Mouse (Mus musculus): Measurements from ENCODE around the gene Treh. TPM values are rescaled to one million over a fixed set of nuclear protein-coding genes. Genes with fewer than 3 reads are reported as not detected.
A peak's percentile ranks its signal among the peaks of the same experiment; 100 is the strongest.
"Not testable (repeated sequence)": the region's sequence is repeated elsewhere in the genome, so short reads cannot be mapped to it uniquely, and the experiment has no call there.

The Treh gene
- polyA plus RNA-seq (2014; fragmentation: Nextera tagmentation; extraction: Ambion mirVana), result not detected in 2 replicates

DNA sequence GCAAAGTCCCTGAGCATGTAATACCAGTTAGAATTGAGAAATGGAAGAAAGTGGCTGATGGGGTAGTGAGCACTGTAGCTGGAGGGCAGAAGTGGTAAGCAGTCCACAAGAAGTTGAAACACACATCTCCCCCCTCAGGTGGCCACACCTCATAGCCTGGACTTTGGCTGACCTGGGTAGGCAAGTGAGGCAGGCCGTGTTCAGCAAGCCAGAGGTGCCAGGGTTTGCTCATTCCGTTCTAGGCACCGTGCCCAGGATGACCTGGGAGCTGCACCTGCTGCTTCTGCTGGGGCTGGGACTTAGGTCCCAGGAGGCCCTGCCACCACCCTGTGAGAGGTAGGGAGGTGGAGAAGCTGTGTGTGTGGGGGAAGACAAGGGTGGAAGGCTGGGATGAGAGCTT is at the start of gene Treh:
Gene Treh (plus strand): TSS at position 229 of the 400 bp plus-strand sequence.
- ATAC-seq (ENCODE audit: insufficient read depth) (no peak), DNase-seq (no peak)
- Histone ChIP-seq H3K4me2 (no peak within 1 kb of the TSS), H3K9ac (no peak within 1 kb of the TSS), H3K27ac (ENCODE audit: low read depth) (no peak within 1 kb of the TSS), H3K4me1 (ENCODE audit: insufficient read depth) (no peaks in the 10 kb centered on the region), H3K4me3 (ENCODE audit: low read depth, low read length) (no peak within 1 kb of the TSS), H3K27me3 (ENCODE audit: insufficient read depth, low read length) (no peaks in the 10 kb centered on the region), H3K36me3 (ENCODE audit: insufficient read depth) (no peaks in the 10 kb centered on the region), H3K9me3 (ENCODE audit: low read depth, low read length) (no peaks in the 10 kb centered on the region)
- TF ChIP-seq CTCF (IDR thresholded peaks at IDR 0.05; ENCODE audit: low read depth), result no peak
- WGBS, result 73% methylated on average over 3 of the region's 3 CpGs

DNA sequence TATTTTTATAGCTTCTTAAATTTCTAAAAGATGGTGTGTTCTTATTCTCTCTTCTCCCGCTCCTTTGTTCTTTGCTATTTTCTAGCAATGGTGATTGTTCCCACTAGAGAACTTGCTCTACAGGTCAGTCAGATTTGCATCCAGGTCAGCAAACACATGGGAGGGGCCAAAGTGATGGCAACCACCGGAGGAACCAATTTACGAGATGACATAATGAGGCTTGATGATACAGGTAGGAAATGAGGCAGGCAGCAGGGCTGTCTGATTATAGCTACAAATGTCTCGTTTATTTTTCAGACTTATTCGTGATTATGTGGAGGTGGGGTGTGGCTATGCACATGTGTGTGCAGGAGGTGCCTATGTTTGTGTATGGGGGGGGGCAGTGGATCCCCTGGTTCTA is 48.6 kb upstream of the Treh start:
- TF ChIP-seq CTCF (IDR thresholded peaks at IDR 0.05; ENCODE audit: low read depth), result no peak
- Histone ChIP-seq H3K4me2 (no peak overlapping the region), H3K4me1 (ENCODE audit: insufficient read depth) (no peaks in the 10 kb centered on the region), H3K9me3 (ENCODE audit: low read depth, low read length) (no peaks in the 10 kb centered on the region), H3K9ac (no peak overlapping the region), H3K4me3 (ENCODE audit: low read depth, low read length) (no peak overlapping the region), H3K27me3 (ENCODE audit: insufficient read depth, low read length) (no peaks in the 10 kb centered on the region), H3K27ac (ENCODE audit: low read depth) (no peak overlapping the region), H3K36me3 (ENCODE audit: insufficient read depth) (peaks cover 91% of the 10 kb centered on the region)
- WGBS, result 71% methylated on average over 5 of the region's 5 CpGs
- DNase-seq (no peak), ATAC-seq (ENCODE audit: insufficient read depth) (no peak)

DNA sequence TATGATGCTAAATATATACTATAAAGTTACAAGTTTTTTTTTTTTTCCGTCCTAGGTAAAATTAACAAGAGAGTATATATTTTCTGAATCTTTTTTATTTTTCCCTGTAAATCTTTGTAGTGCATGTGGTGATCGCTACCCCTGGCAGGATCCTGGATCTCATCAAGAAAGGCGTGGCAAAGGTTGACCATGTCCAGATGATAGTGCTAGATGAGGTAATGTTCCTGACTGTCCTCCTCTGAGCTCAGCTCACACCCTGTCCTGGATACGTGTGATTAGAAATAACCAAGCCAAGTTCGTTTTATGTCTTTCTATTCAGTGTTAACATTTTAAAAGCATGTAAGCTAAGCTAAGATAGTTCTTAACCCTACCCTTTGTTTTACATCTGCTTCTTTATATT is 46.8 kb upstream of the Treh start:
- Histone ChIP-seq H3K4me1 (ENCODE audit: insufficient read depth) (no peaks in the 10 kb centered on the region), H3K27me3 (ENCODE audit: insufficient read depth, low read length) (no peaks in the 10 kb centered on the region), H3K4me3 (ENCODE audit: low read depth, low read length) (no peak overlapping the region), H3K4me2 (no peak overlapping the region), H3K36me3 (ENCODE audit: insufficient read depth) (peaks cover 94% of the 10 kb centered on the region), H3K27ac (ENCODE audit: low read depth) (no peak overlapping the region), H3K9me3 (ENCODE audit: low read depth, low read length) (no peaks in the 10 kb centered on the region), H3K9ac (no peak overlapping the region)
- ATAC-seq (ENCODE audit: insufficient read depth), result no peak
- DNase-seq, result no peak
- TF ChIP-seq CTCF (IDR thresholded peaks at IDR 0.05; ENCODE audit: low read depth), result no peak
- WGBS, result 88% methylated on average over 5 of the region's 5 CpGs

DNA sequence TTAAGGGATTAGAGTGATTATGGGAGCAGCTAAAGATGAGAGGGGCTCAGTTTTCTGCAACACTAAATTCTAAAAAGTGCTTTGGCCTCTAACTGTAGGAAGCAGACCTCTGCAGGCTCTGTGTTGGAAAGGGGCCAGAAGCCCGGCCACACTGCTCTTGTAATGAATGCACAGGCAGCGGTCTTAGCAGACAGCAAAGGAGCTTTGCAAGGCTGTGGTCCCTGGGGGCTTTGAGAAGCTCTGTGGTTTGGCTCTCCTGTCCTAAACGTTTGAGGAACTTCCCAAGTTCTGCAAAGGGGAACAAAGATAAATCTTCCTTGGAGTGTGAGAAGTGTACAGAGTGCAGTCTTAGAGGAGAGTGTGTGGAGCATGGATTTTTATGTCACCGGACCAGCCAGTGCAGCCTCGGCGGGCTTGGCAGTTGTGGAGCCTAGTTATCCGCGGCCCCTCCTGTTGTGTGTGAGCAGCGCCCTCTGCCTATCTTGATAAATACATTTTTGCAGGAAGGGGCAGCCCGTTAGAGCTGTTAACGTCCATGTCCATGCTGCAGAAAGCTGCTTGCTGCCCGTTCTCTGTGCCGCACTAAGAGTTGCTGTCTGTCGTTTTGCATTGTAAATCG is 35.4 kb upstream of the Treh start:
- peaks cover 75% of the 10 kb centered on the region for H3K36me3 ChIP-seq (ENCODE audit: insufficient read depth)
- H3K9ac ChIP-seq, result no peak overlapping the region
- no peaks in the 10 kb centered on the region for H3K9me3 ChIP-seq (ENCODE audit: low read depth, low read length)
- H3K27ac ChIP-seq (ENCODE audit: low read depth), result no peak overlapping the region
- no peak for TF ChIP-seq CTCF (IDR thresholded peaks at IDR 0.05; ENCODE audit: low read depth)
- H3K4me1 ChIP-seq (ENCODE audit: insufficient read depth), result no peaks in the 10 kb centered on the region
- H3K27me3 ChIP-seq (ENCODE audit: insufficient read depth, low read length), result no peaks in the 10 kb centered on the region
- ATAC-seq (ENCODE audit: insufficient read depth) (no peak), DNase-seq (peak; percentile 59)
- no peak overlapping the region for H3K4me2 ChIP-seq
- H3K4me3 ChIP-seq (ENCODE audit: low read depth, low read length), result no peak overlapping the region
- WGBS, result 70% methylated on average over 15 of the region's 15 CpGs

DNA sequence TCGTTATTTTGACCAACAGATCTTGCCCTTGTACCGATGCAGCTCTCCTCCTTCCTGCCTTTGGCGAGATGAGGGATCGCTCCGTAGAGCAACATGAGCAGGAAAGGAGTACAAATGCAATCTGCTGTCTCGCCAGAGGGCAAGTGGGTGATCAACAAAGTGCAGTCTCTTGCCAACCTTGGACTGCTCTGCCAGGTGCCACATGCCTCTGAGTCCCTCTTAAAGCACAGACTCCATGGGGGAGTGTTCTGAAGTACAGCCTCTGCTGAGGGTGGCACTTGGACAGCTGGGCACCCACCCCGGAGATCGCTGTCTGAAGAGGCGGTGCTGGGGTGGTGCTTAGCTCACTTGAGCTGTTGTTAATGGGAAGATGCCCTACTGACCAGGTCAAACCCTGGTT is 34.3 kb upstream of the Treh start:
- H3K36me3 ChIP-seq (ENCODE audit: insufficient read depth), result peaks cover 64% of the 10 kb centered on the region
- not testable (repeated sequence) for H3K27me3 ChIP-seq (ENCODE audit: insufficient read depth, low read length); H3K4me2 ChIP-seq; H3K4me3 ChIP-seq (ENCODE audit: low read depth, low read length); DNase-seq; H3K4me1 ChIP-seq (ENCODE audit: insufficient read depth); H3K27ac ChIP-seq (ENCODE audit: low read depth); H3K9ac ChIP-seq; H3K9me3 ChIP-seq (ENCODE audit: low read depth, low read length); ATAC-seq (ENCODE audit: insufficient read depth)
- 92% methylated on average over 9 of the region's 9 CpGs for WGBS

DNA sequence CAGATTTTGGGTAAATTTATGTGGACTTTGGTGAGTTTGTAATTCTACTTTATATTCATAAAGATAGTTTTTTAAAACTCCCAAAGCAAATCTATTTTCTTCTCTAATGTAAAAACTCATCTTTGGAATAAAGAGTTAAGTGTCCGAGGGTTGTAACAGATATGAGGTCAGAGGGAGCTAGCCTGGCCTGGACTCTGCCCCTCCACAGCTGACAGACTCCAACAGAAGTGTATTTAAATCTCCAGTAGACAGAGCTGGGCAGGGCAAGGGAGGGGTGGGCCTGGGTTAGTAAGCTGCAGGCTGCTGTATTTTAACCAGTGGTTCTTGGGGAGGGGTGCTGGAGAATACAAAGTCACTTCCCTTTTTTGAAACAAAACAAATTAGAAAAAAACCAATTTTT is 33.0 kb upstream of the Treh start:
- H3K27ac ChIP-seq (ENCODE audit: low read depth); H3K9ac ChIP-seq; H3K4me2 ChIP-seq; H3K27me3 ChIP-seq (ENCODE audit: insufficient read depth, low read length); H3K4me3 ChIP-seq (ENCODE audit: low read depth, low read length); H3K4me1 ChIP-seq (ENCODE audit: insufficient read depth); DNase-seq; H3K9me3 ChIP-seq (ENCODE audit: low read depth, low read length); ATAC-seq (ENCODE audit: insufficient read depth): not testable (repeated sequence)
- WGBS, result 71% methylated on average over 1 of the region's 1 CpGs
- peaks cover 51% of the 10 kb centered on the region for H3K36me3 ChIP-seq (ENCODE audit: insufficient read depth)

DNA sequence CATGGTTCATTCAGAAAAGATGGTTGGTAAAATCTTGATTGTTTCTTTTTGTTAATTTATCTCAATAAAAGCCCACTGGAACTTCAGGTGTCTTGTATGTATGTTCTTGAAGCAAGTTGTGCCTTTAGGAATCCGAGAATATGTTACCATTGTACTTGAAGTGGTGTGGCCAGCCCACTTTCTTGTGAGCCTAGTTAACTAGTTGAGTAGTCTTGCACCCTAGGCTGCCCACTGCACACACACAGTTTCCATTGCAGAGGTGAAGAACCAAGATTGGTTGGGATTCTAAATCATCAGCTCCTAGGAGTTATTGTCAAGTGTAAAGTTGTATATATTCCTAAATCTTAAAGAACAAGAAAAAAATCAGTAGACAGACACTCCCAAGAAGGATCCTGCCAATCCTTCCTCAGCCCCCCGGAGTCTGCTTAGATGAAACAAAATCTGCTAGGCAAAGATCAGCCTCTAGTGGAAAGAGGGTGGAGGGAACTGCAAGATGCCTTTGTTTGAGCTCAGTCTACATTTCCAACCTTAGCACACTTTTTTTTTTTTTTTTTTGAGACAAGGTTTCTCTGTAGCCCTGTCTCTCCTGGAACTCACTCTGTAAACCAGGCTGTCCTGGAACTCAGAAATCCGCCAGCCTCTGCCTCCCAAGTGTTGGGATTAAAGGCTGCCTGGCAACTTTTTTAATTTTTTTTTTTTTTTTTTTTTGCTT is 32.2 kb upstream of the Treh start:
- Histone ChIP-seq H3K4me1 (ENCODE audit: insufficient read depth) (no peaks in the 10 kb centered on the region), H3K9me3 (ENCODE audit: low read depth, low read length) (no peaks in the 10 kb centered on the region), H3K4me3 (ENCODE audit: low read depth, low read length) (no peak overlapping the region), H3K4me2 (no peak overlapping the region), H3K36me3 (ENCODE audit: insufficient read depth) (peaks cover 43% of the 10 kb centered on the region), H3K27ac (ENCODE audit: low read depth) (no peak overlapping the region), H3K9ac (no peak overlapping the region), H3K27me3 (ENCODE audit: insufficient read depth, low read length) (no peaks in the 10 kb centered on the region)
- 82% methylated on average over 3 of the region's 3 CpGs for WGBS
- ATAC-seq (ENCODE audit: insufficient read depth), result no peak
- no peak for TF ChIP-seq CTCF (IDR thresholded peaks at IDR 0.05; ENCODE audit: low read depth)
- DNase-seq, result no peak

Data from lung, embryonic 14.5 days (tissue).